Mouse (Mus musculus): ENCODE measurements around the gene Slc35b4. TPM values are rescaled to one million over a fixed set of nuclear protein-coding genes. Genes with fewer than 3 reads are reported as not detected.

The Slc35b4 gene
- polyA plus RNA-seq (2017; shearing (Covaris generic)): 10 to 100 TPM; 29.9 to 45.3 TPM

GRCm38 (mm10) chr6:34176864-34177247 lies at the start of gene Slc35b4:
Slc35b4 (minus strand) TSS chr6:34177111.
- ATAC-seq: peak; percentile 95

- no peak for ATAC-seq
Measured at GRCm38 (mm10) chr6:34225004-34225599, 48.2 kb upstream of the Slc35b4 start.

GRCm38 (mm10) chr6:34216450-34217319 lies 39.8 kb upstream of the Slc35b4 start:
- ATAC-seq: no peak

GRCm38 (mm10) chr6:34205754-34206153 lies 28.8 kb upstream of the Slc35b4 start:
- ATAC-seq: no peak

- peak; percentile 37 for ATAC-seq
Measured at GRCm38 (mm10) chr6:34204971-34205572, 28.2 kb upstream of the Slc35b4 start.

GRCm38 (mm10) chr6:34203503-34203902 lies 26.6 kb upstream of the Slc35b4 start:
- ATAC-seq: no peak

GRCm38 (mm10) chr6:34194981-34195380 lies 18.1 kb upstream of the Slc35b4 start:
- ATAC-seq: no peak

GRCm38 (mm10) chr6:34193708-34194475 lies 17.0 kb upstream of the Slc35b4 start:
- peak; percentile 47 for ATAC-seq

GRCm38 (mm10) chr6:34191401-34191800 lies 14.5 kb upstream of the Slc35b4 start:
- ATAC-seq: no peak

- ATAC-seq: no peak
Measured at GRCm38 (mm10) chr6:34189494-34189893, 12.6 kb upstream of the Slc35b4 start.

GRCm38 (mm10) chr6:34187986-34188599 lies 11.2 kb upstream of the Slc35b4 start:
- ATAC-seq: no peak

GRCm38 (mm10) chr6:34187273-34187863 lies 10.5 kb upstream of the Slc35b4 start:
- no peak for ATAC-seq

GRCm38 (mm10) chr6:34183326-34183725 lies 6.4 kb upstream of the Slc35b4 start:
- ATAC-seq: no peak

GRCm38 (mm10) chr6:34181961-34182360 lies 5.0 kb upstream of the Slc35b4 start:
- ATAC-seq: no peak

- no peak for ATAC-seq
Measured at GRCm38 (mm10) chr6:34179911-34180310, 3.0 kb upstream of the Slc35b4 start.

- ATAC-seq: no peak
Measured at GRCm38 (mm10) chr6:34179007-34179406, 2.1 kb upstream of the Slc35b4 start.

GRCm38 (mm10) chr6:34176111-34176863 lies 624 bp downstream of the Slc35b4 start:
- peak; percentile 28 for ATAC-seq

- no peak for ATAC-seq
Measured at GRCm38 (mm10) chr6:34174715-34175114, 2.2 kb downstream of the Slc35b4 start.

- no peak for ATAC-seq
Measured at GRCm38 (mm10) chr6:34173251-34173650, 3.7 kb downstream of the Slc35b4 start.

- ATAC-seq: no peak
Measured at GRCm38 (mm10) chr6:34171748-34172457, 5.0 kb downstream of the Slc35b4 start.
